Mouse (Mus musculus) ES-E14 (cell line): ENCODE measurements at regions not wholly inside any gene's neighbourhood (a gene's known extent, or its start where the extent isn't known, plus 50 kb on each side); places are given as distances from the start of the nearest gene placed in this dataset.

Experiments
- HCFC1 ChIP-seq: IDR thresholded peaks from 2 replicates; pipeline ENCODE4 v1.6.1; 2012; ENCODE audit warnings: low read length, inconsistent platforms, borderline replicate concordance; ENCODE audit not compliant: insufficient read depth
- ZC3H11A ChIP-seq: IDR thresholded peaks from 2 replicates; pipeline ENCODE4 v1.6.1; 2012; ENCODE audit warnings: low read depth, mild to moderate bottlenecking, inconsistent platforms, low read length, borderline replicate concordance

GRCm38 (mm10) chr13:82907689-82908088, 596.1 kb upstream of the Mef2c start:
- no peak for TF ChIP-seq ZC3H11A
- TF ChIP-seq HCFC1 = no peak
